Mouse (Mus musculus) G1E (cell line): ENCODE data around the gene Rpl11.
"Not testable (repeated sequence)": the region's sequence is repeated elsewhere in the genome, so short reads cannot be mapped to it uniquely, and the experiment has no call there.

Experiments used
- CTCF ChIP-seq: IDR thresholded peaks from 2 replicates; pipeline ENCODE4 v1.5.1; 2012; ENCODE audit warnings: low read depth, low read length, inconsistent platforms, mixed read lengths
- TAL1 ChIP-seq: conservative IDR thresholded peaks from 2 replicates; pipeline ENCODE4 v1.6.1; 2012; ENCODE audit warnings: low read depth, low read length, inconsistent platforms, mixed read lengths

GRCm38 (mm10) chr4:136059800-136060488 lies 6.7 kb upstream of the Rpl11 start:
- TF ChIP-seq CTCF, TAL1: not testable (repeated sequence)
